Mouse (Mus musculus) kidney, postnatal 0 days (tissue): ENCODE data around the gene Mrpl45. TPM values are rescaled to one million over a fixed set of nuclear protein-coding genes. Genes with fewer than 3 reads are reported as not detected.

Source experiments
- ATAC-seq: fragments of 200-750 bp; cut with Nextera tagmentation; replicated peaks from 2 replicates; pipeline ENCODE4 v1.8.0; 2017; ENCODE audit warnings: low read depth, moderate number of reproducible peaks, moderate TSS enrichment, moderate library complexity; ENCODE audit not compliant: low FRiP score
- DNase-seq: peaks from one replicate; pipeline ENCODE4 v3.0.0-alpha.2; 2016; ENCODE audit warnings: low spot score
- H3K27ac ChIP-seq: fragments of 300-500 bp; sonication (generic); 2 replicates; pipeline ENCODE4 v1.5.1; 2014; ENCODE audit warnings: mild to moderate bottlenecking
- H3K27me3 ChIP-seq: fragments of 300-500 bp; sonication (generic); 2 replicates; pipeline ENCODE4 v1.6.1; 2014; ENCODE audit warnings: low read length, mixed read lengths; ENCODE audit not compliant: insufficient read depth
- H3K36me3 ChIP-seq: fragments of 300-500 bp; sonication (generic); 2 replicates; pipeline ENCODE4 v1.6.1; 2014; ENCODE audit warnings: low read length, mixed read lengths; ENCODE audit not compliant: insufficient read depth
- H3K4me1 ChIP-seq: fragments of 300-500 bp; sonication (generic); replicated peaks from 2 replicates; pipeline ENCODE4 v1.6.1; 2014; ENCODE audit warnings: antibody characterized with exemption, low read length, mixed read lengths; ENCODE audit not compliant: insufficient read depth
- H3K4me2 ChIP-seq: fragments of 300-500 bp; sonication (generic); 2 replicates; pipeline ENCODE4 v1.6.1; 2014; ENCODE audit warnings: mild to moderate bottlenecking, low read length, moderate library complexity, mixed read lengths
- H3K4me3 ChIP-seq: fragments of 300-500 bp; sonication (generic); replicated peaks from 2 replicates; pipeline ENCODE4 v1.5.1; 2014; ENCODE audit warnings: low read depth, low read length
- H3K9ac ChIP-seq: fragments of 300-500 bp; sonication (generic); 2 replicates; pipeline ENCODE4 v1.6.1; 2014; ENCODE audit warnings: low read depth, low read length
- H3K9me3 ChIP-seq: fragments of 300-500 bp; sonication (generic); replicated peaks from 2 replicates; pipeline ENCODE4 v1.6.1; 2016; ENCODE audit warnings: low read length, inconsistent platforms, mixed read lengths
- CTCF ChIP-seq: IDR thresholded peaks from 2 replicates; pipeline ENCODE4 v1.5.1; 2016; ENCODE audit warnings: antibody characterized with exemption, low read depth, mild to moderate bottlenecking, moderate library complexity
- WGBS: fragments of 180-500 bp; shearing (Covaris S2); extraction: QIAGEN DNeasy Blood & Tissue Kit; methylation state at CpG from one replicate; pipeline ENCODE4 v1.1.7; 2014; 5-methylcytosine and 5-hydroxymethylcytosine counted together
- polyA plus RNA-seq: library from polyadenylated mRNA; unstranded; fragments of >200 nt; fragmentation: Nextera tagmentation; extraction: Ambion mirVana; gene quantifications from 2 replicates; pipeline ENCODE4 v1.2.1, GENCODE M21; 2015

Mrpl45 gene
- polyA plus RNA-seq, 1 experiment from 2014 or later = 54.3 TPM

DNA sequence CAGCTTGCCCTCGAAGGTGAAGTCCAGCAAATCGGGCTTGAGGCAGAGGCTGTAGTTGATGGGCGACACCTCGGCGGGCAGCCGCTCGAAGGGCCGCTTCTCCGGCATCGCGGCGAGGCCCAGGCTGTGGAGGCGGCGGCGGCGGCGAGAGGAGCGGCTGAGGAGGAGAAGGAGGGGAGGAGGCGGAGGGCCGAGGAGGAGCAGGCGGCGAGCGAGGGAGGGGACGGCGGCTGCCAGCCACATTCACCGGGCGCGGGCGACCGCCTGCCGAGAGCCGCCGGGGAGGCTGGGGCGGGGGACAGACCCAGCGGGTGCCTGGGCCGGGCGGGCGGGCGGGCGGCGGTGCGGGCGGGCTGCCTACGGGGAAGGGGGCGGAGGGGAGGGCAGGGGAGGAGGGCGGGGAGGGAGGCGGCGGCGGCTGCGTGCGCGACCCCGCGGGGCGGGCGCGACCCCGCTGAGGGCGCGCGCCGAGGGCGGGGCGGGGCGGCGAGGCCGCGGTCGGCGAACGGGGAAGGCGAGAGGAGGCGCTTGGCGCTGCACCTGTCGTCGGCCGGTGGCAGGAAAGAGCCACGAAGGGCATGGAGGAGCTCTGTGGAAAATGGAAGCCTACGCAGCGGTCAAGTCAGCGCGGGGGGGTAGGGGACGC is 35.2 kb upstream of the Mrpl45 start, which contains the start of gene Npepps:
TSS of gene Npepps (minus strand) at position 423 of the 646 bp plus-strand sequence.
- Histone ChIP-seq H3K9me3 (no peaks in the 10 kb centered on the region), H3K9ac (peak within 1 kb of the TSS; percentile 100), H3K27me3 (no peaks in the 10 kb centered on the region), H3K4me1 (peaks cover 10% of the 10 kb centered on the region; the same call in 1 of the 2 replicates), H3K4me2 (peak within 1 kb of the TSS; percentile 68), H3K36me3 (no peaks in the 10 kb centered on the region), H3K27ac (peak within 1 kb of the TSS; percentile 98), H3K4me3 (peak within 1 kb of the TSS; percentile 99)
- DNase-seq (peak; percentile 80), ATAC-seq (peak; percentile 72)
- TF ChIP-seq CTCF = no peak
- WGBS = under 1% methylated on average over 71 of the region's 83 CpGs

DNA sequence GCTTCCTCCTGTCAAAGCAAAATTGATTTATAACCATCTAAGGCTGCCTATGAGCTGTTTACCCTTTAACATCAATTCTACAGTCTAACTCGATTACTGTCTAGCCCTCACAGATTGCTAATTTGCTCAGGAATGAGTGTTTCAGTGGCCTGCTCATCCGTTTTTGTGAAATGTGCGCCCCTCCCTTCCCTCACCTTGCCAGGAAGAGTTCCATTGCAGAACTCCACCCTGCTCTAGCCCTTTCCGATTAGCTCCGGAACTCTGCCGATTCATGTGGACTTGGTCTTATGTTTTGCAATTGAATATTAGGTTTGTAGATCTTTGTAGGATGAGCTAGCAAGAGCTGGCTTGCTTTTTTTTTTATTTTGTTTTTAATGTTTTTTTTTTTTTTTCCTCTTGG is 33.3 kb upstream of the Mrpl45 start:
- Histone ChIP-seq H3K9ac (no peak overlapping the region), H3K27ac (no peak overlapping the region), H3K27me3 (no peaks in the 10 kb centered on the region), H3K4me3 (no peak overlapping the region), H3K4me2 (no peak overlapping the region), H3K9me3 (no peaks in the 10 kb centered on the region), H3K4me1 (peaks cover 10% of the 10 kb centered on the region; the same call in 1 of the 2 replicates), H3K36me3 (no peaks in the 10 kb centered on the region)
- no peak for TF ChIP-seq CTCF
- DNase-seq (no peak), ATAC-seq (no peak)
- WGBS = 88% methylated on average over 6 of the region's 6 CpGs

DNA sequence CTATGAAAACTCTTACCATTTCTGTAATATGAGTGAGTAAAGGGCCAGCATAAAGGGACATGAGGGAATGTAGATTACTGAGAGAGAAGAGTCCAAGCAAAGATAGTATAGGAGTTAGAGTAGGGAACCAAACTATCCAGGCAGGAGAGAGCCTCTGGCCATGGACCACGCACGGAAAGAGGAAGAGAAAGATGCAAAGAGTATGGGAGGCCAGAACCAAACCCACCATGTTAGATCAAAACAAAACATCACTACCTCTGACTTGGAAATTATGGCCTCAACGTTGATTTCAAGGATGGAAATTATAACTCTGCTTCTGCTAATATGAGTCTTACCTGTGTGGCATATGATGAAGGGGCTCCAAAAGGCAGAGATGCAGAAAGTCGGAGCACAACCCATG is 30.7 kb upstream of the Mrpl45 start:
- WGBS = 80% methylated on average over 4 of the region's 4 CpGs
- no peak overlapping the region for H3K27ac ChIP-seq
- H3K36me3 ChIP-seq = no peaks in the 10 kb centered on the region
- no peaks in the 10 kb centered on the region for H3K4me1 ChIP-seq
- no peak overlapping the region for H3K4me2 ChIP-seq
- H3K9ac ChIP-seq = no peak overlapping the region
- no peak overlapping the region for H3K4me3 ChIP-seq
- H3K27me3 ChIP-seq = no peaks in the 10 kb centered on the region
- ATAC-seq = no peak
- no peaks in the 10 kb centered on the region for H3K9me3 ChIP-seq
- TF ChIP-seq CTCF = no peak
- no peak for DNase-seq

DNA sequence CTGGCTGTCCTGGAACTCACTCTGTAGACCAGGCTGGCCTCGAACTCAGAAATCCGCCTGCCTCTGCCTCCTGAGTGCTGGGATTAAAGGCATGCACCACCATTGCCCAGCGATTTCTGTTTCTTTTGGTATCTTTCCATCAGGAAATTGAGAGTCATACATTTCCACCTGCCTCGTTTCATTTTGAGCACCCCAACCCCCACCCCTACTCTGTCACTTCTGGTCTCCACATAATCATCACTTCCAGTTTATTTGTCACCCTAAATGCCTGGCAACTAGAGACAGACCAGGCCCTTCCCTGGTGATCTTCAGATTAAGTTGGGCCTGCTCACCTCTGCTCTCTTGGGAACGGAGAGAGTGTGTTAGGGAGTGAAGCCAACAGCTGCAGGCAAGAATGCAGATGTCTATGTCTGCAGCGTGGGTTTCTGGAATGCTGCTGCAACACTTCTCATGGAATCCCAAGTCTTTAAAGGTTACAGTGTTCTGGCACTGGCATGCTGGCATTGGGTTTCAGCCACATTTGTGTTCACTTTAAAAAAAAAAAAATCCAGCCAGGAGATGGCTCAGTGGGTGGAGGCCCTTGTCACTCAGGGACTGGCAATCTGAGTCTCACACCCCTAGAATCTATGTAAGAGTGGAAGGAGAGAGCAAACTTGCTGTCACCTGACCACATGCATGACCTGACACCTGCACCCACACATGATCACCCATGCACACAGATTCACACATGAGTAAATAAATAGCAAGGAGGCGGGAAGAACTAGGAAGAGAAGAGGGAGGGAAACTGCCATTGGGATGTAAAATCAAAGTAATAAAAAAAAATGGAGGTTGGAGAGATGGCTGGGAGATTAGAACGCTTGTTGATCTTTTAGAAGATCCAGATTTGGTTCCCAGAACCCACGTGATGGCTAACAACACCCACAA is 29.4 kb upstream of the Mrpl45 start:
- DNase-seq (peak; percentile 35), ATAC-seq (no peak)
- Histone ChIP-seq H3K27ac (no peak overlapping the region), H3K27me3 (no peaks in the 10 kb centered on the region), H3K4me3 (no peak overlapping the region), H3K4me1 (no peaks in the 10 kb centered on the region), H3K4me2 (no peak overlapping the region), H3K36me3 (no peaks in the 10 kb centered on the region), H3K9ac (no peak overlapping the region), H3K9me3 (no peaks in the 10 kb centered on the region)
- WGBS = 46% methylated on average over 8 of the region's 9 CpGs
- TF ChIP-seq CTCF = no peak

DNA sequence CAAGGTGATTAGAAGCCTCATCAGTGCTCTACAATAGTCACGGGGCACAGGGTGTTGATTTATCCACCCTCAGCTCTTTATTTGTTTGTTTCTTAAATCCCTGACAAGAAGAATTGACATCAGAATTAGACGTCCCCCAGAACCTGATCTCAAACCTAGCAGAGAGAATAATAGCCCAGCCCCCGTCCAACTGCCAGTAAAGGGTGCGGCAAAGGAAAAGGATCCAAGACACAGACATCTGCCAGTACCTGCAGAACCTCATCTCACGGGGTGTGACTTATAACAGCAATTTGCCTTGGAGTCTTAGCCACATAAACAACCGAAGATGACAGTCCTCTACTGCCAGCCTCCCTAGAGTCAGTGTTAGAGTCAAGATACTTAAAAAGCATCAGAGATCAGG is 28.5 kb upstream of the Mrpl45 start:
- ATAC-seq (no peak), DNase-seq (no peak)
- TF ChIP-seq CTCF = no peak
- WGBS = 37% methylated on average over 6 of the region's 6 CpGs
- Histone ChIP-seq H3K4me2 (no peak overlapping the region), H3K9ac (no peak overlapping the region), H3K4me3 (no peak overlapping the region), H3K36me3 (no peaks in the 10 kb centered on the region), H3K4me1 (no peaks in the 10 kb centered on the region), H3K27me3 (no peaks in the 10 kb centered on the region), H3K9me3 (no peaks in the 10 kb centered on the region), H3K27ac (no peak overlapping the region)

DNA sequence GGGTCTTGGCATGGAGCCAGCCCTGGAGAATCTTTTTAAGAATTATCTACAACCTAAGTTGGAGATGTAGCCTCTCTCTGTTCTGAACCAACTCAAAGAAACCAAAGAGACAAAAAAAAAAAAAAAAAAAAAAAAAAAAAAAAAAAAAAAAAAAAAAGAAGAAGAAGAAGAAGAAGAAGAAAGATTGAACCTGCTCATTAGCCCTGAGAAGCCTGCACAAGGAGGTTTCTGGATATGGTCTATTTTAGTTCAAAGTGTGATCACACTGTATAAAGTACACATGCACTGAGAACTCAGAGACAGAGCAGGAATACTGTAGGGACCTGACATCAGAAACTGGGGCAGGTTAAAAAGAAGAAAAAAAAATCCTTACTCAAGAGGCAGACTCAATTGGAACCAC is 27.9 kb upstream of the Mrpl45 start:
- H3K4me3 ChIP-seq = no peak overlapping the region
- H3K36me3 ChIP-seq = no peaks in the 10 kb centered on the region
- H3K27ac ChIP-seq = no peak overlapping the region
- ATAC-seq = no peak
- no peaks in the 10 kb centered on the region for H3K9me3 ChIP-seq
- no peak for TF ChIP-seq CTCF
- H3K9ac ChIP-seq = no peak overlapping the region
- H3K4me2 ChIP-seq = no peak overlapping the region
- H3K4me1 ChIP-seq = no peaks in the 10 kb centered on the region
- DNase-seq = no peak
- H3K27me3 ChIP-seq = no peaks in the 10 kb centered on the region
